Comparison of ENCODE assay signal across 7 mouse cellular contexts in the genomic region with DNA sequence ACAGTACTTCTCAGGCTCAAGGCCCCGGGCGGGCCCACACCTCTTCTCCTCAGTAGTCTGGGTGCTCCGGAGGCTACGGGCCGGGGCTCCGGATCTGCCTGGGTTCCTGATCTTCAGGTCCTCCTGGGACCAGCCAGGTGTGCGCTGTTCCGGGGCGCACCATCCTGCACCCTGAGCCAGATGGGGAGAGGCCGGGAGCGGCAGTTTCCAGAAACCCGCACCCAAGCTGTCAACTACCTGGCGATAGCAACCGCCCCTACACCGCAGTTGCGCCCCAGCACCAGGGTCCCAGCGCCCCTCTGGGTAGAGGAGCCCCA. TPM values are rescaled to one million over a fixed set of nuclear protein-coding genes. Genes with fewer than 3 reads are reported as not detected.
DNase-seq lines count a peak whose midpoint lies in the region; ATAC-seq and TF ChIP-seq lines count a peak whose summit lies in the region.

No protein-coding gene starts in this region.

- H3K4me2 ChIP-seq in forebrain, embryonic 14.5 days (ENCODE audit: low read length), result peak overlapping the region; percentile 48
- peak overlapping the region; percentile 98 for H3K4me2 ChIP-seq in liver, embryonic 14.5 days (ENCODE audit: low read depth)

- no peaks in the 10 kb centered on the region for H3K9me3 ChIP-seq in forebrain, embryonic 14.5 days (replicated peaks; ENCODE audit: control insufficient read depth, low read length)
- H3K9me3 ChIP-seq in liver, embryonic 14.5 days (ENCODE audit: control insufficient read depth, low read length), result no peaks in the 10 kb centered on the region

- no peak for TF ChIP-seq EP300 in liver, embryonic 14.5 days (IDR thresholded peaks at IDR 0.05; ENCODE audit: low read depth)

- H3K4me3 ChIP-seq in forebrain, embryonic 14.5 days (ENCODE audit: low read depth, low read length), result peak overlapping the region; percentile 22
- peak overlapping the region; percentile 75 to 81 for H3K4me3 ChIP-seq in liver, embryonic 14.5 days (ENCODE audit: insufficient read depth in 1 of 2, low read depth in 2 of 2, low read length in 2 of 2)

- peaks cover 44% of the 10 kb centered on the region for H3K27me3 ChIP-seq in forebrain, embryonic 14.5 days (replicated peaks; ENCODE audit: control insufficient read depth, insufficient read depth, low read length)
- H3K27me3 ChIP-seq in liver, embryonic 14.5 days (ENCODE audit: control insufficient read depth, insufficient read depth, low read length), result no peaks in the 10 kb centered on the region

- 0 out of 2 replicates have a peak overlapping the region, but pooled peaks have one; percentile 6 for H3K27ac ChIP-seq in forebrain, embryonic 14.5 days (ENCODE audit: low read depth, low read length)
- peak overlapping the region; percentile 100 for H3K27ac ChIP-seq in liver, embryonic 14.5 days

- H3K36me3 ChIP-seq in forebrain, embryonic 14.5 days (ENCODE audit: control insufficient read depth, insufficient read depth, low read length), result no peaks in the 10 kb centered on the region
- H3K36me3 ChIP-seq in liver, embryonic 14.5 days (replicated peaks; ENCODE audit: control insufficient read depth, insufficient read depth, low read depth), result peaks cover 50% of the 10 kb centered on the region

- 3% methylated on average over 15 of the region's 17 CpGs for WGBS in forebrain, embryonic 14.5 days
- 0% methylated on average over 17 of the region's 17 CpGs for WGBS in liver, embryonic 14.5 days (ENCODE audit: insufficient replicate concordance)

- no peak for ATAC-seq in forebrain, embryonic 14.5 days
- ATAC-seq in liver, embryonic 14.5 days (ENCODE audit: insufficient read depth), result peak; percentile 3

- DNase-seq in urinary bladder, adult 2 months (ENCODE audit: low spot score), result peak; percentile 62
- no peak for DNase-seq in urinary bladder, postnatal 36 days (ENCODE audit: low spot score in 2 of 2)
- DNase-seq in forebrain, embryonic 14.5 days (ENCODE audit: low spot score), result no peak
- DNase-seq in liver, embryonic 14.5 days (ENCODE audit: low read depth in 3 of 3, low spot score in 3 of 3), result no peak
- DNase-seq in spleen, postnatal 36 days (ENCODE audit: low spot score in 2 of 2), result no peak
- no peak for DNase-seq in urinary bladder, postnatal 4 days (ENCODE audit: low spot score in 2 of 2)
- DNase-seq in layer of hippocampus, adult 9-10 months (ENCODE audit: low spot score), result no peak

- no peak for TF ChIP-seq CTCF in liver, embryonic 14.5 days (IDR thresholded peaks at IDR 0.05; ENCODE audit: low read depth)

- H3K4me1 ChIP-seq in forebrain, embryonic 14.5 days (ENCODE audit: control insufficient read depth, insufficient read depth, low read length), result peaks cover 6% of the 10 kb centered on the region
- H3K4me1 ChIP-seq in liver, embryonic 14.5 days (replicated peaks; ENCODE audit: control insufficient read depth in 2 of 2, insufficient read depth in 2 of 2, low read length in 1 of 2), result peaks cover 18 to 23% of the 10 kb centered on the region in 2 experiments

- H3K9ac ChIP-seq in forebrain, embryonic 14.5 days (ENCODE audit: low read length), result peak overlapping the region; percentile 43; the same call in 1 of the 2 replicates
- peak overlapping the region; percentile 99 for H3K9ac ChIP-seq in liver, embryonic 14.5 days (replicated peaks)

RNA-seq across cellular contexts. Expression of a gene that starts 1.7 kb away (rescaled TPM):
- polyA plus RNA-seq in urinary bladder, adult 2 months (2012; rRNA removed), result 3.1 and 3.4 TPM in 2 replicates
- 0.29 and 0.68 TPM in 2 replicates for polyA plus RNA-seq in forebrain, embryonic 14.5 days (2014; fragmentation: Nextera tagmentation; extraction: Ambion mirVana)
- 28.1 and 29.8 TPM in 2 replicates for polyA plus RNA-seq in liver, embryonic 14.5 days (2012; rRNA removed)
- 9.9 and 13.1 TPM in 2 replicates for polyA plus RNA-seq in liver, embryonic 14.5 days (2014; fragmentation: Nextera tagmentation; extraction: Ambion mirVana)

RNA-seq across cellular contexts. Expression of a gene that starts 1.8 kb away (rescaled TPM):
- 48.2 and 55.4 TPM in 2 replicates for polyA plus RNA-seq in urinary bladder, adult 2 months (2012; rRNA removed)
- polyA plus RNA-seq in forebrain, embryonic 14.5 days (2014; fragmentation: Nextera tagmentation; extraction: Ambion mirVana), result 1.7 and 2.6 TPM in 2 replicates
- polyA plus RNA-seq in liver, embryonic 14.5 days (2012; rRNA removed), result 32.1 and 51.8 TPM in 2 replicates
- 40.5 and 44.1 TPM in 2 replicates for polyA plus RNA-seq in liver, embryonic 14.5 days (2014; fragmentation: Nextera tagmentation; extraction: Ambion mirVana)

RNA-seq across cellular contexts. Expression of a gene that starts 17.3 kb away (rescaled TPM):
- 0.06 TPM in 1 of 2 replicates, not detected in the other for polyA plus RNA-seq in urinary bladder, adult 2 months (2012; rRNA removed)
- not detected in 2 replicates for polyA plus RNA-seq in forebrain, embryonic 14.5 days (2014; fragmentation: Nextera tagmentation; extraction: Ambion mirVana)
- 104 and 133 TPM in 2 replicates for polyA plus RNA-seq in liver, embryonic 14.5 days (2012; rRNA removed)
- polyA plus RNA-seq in liver, embryonic 14.5 days (2014; fragmentation: Nextera tagmentation; extraction: Ambion mirVana), result 67.1 and 78.0 TPM in 2 replicates

RNA-seq across cellular contexts. Expression of a gene that starts 29.3 kb away (rescaled TPM):
- 0.22 TPM in 1 of 2 replicates, not detected in the other for polyA plus RNA-seq in urinary bladder, adult 2 months (2012; rRNA removed)
- polyA plus RNA-seq in forebrain, embryonic 14.5 days (2014; fragmentation: Nextera tagmentation; extraction: Ambion mirVana), result 0.41 and 1.3 TPM in 2 replicates
- 0.03 and 0.08 TPM in 2 replicates for polyA plus RNA-seq in liver, embryonic 14.5 days (2012; rRNA removed)
- 0.10 and 0.28 TPM in 2 replicates for polyA plus RNA-seq in liver, embryonic 14.5 days (2014; fragmentation: Nextera tagmentation; extraction: Ambion mirVana)

RNA-seq across cellular contexts. Expression of a gene that starts 29.3 kb away (rescaled TPM):
- 90.0 and 106 TPM in 2 replicates for polyA plus RNA-seq in urinary bladder, adult 2 months (2012; rRNA removed)
- 19.2 and 20.7 TPM in 2 replicates for polyA plus RNA-seq in forebrain, embryonic 14.5 days (2014; fragmentation: Nextera tagmentation; extraction: Ambion mirVana)
- polyA plus RNA-seq in liver, embryonic 14.5 days (2012; rRNA removed), result 36.5 and 48.8 TPM in 2 replicates
- polyA plus RNA-seq in liver, embryonic 14.5 days (2014; fragmentation: Nextera tagmentation; extraction: Ambion mirVana), result 48.6 and 50.4 TPM in 2 replicates

Comparison
In these comparisons a context has a peak if more than half of its experiments do, and no peak if none do; other contexts are left out.
1. RNA of a gene that starts 17.3 kb away (polyA plus RNA-seq): 67.1 to 133 TPM in liver, embryonic 14.5 days; not detected in forebrain, embryonic 14.5 days and 0.06 TPM in urinary bladder, adult 2 months; every median in the first group is over 10 times any median in the second.